Mouse (Mus musculus): ENCODE measurements at regions not wholly inside any gene's neighbourhood (a gene's known extent, or its start where the extent isn't known, plus 50 kb on each side); places are given as distances from the start of the nearest gene placed in this dataset.

- H3K9me3 ChIP-seq (replicated peaks; ENCODE audit: insufficient read depth, low read length): no peaks in the 10 kb centered on the region
- no peaks in the 10 kb centered on the region for H3K27me3 ChIP-seq (ENCODE audit: control insufficient read depth in 1 of 2, insufficient read depth in 2 of 2, low read length in 2 of 2)
- H3K4me3 ChIP-seq (ENCODE audit: control insufficient read depth in 1 of 2, insufficient read depth in 1 of 2, low read depth in 2 of 2, low read length in 2 of 2): no peak overlapping the region
- no peak overlapping the region for H3K27ac ChIP-seq (ENCODE audit: control insufficient read depth, low read depth, low read length)
- no peak overlapping the region for H3K9ac ChIP-seq (ENCODE audit: control insufficient read depth, low read depth, low read length, poor library complexity, severe bottlenecking)
- H3K36me3 ChIP-seq (ENCODE audit: control insufficient read depth in 1 of 2, insufficient read depth in 2 of 2, low read length in 2 of 2): no peaks in the 10 kb centered on the region
- no peaks in the 10 kb centered on the region for H3K4me1 ChIP-seq (ENCODE audit: control insufficient read depth in 1 of 2, insufficient read depth in 2 of 2, low read length in 2 of 2)
- TF ChIP-seq ZKSCAN1 (IDR thresholded peaks at IDR 0.05; ENCODE audit: low read depth, low read length) (no peak), NELFE (IDR thresholded peaks at IDR 0.05; ENCODE audit: low read depth, low read length) (no peak), E2F4 (IDR thresholded peaks at IDR 0.05; ENCODE audit: borderline replicate concordance, low read depth, low read length) (no peak), MAX (IDR thresholded peaks at IDR 0.05; ENCODE audit: low read length) (no peak), TCF12 (IDR thresholded peaks at IDR 0.05; ENCODE audit: low read depth, low read length) (no peak)
- DNase-seq (ENCODE audit: low read depth, low spot score): no peak
- no peaks in the 10 kb centered on the region for H3K79me2 ChIP-seq (ENCODE audit: control insufficient read depth, insufficient read depth, low read length, poor library complexity)
Measured at GRCm38 (mm10) chr5:26176064-26176463, 54.8 kb upstream of the Gm10220 start.

- H3K4me1 ChIP-seq (ENCODE audit: control insufficient read depth in 1 of 2, insufficient read depth in 2 of 2, low read length in 2 of 2): no peaks in the 10 kb centered on the region
- H3K79me2 ChIP-seq (ENCODE audit: control insufficient read depth, insufficient read depth, low read length, poor library complexity): no peaks in the 10 kb centered on the region
- H3K4me3 ChIP-seq (ENCODE audit: control insufficient read depth in 1 of 2, insufficient read depth in 1 of 2, low read depth in 2 of 2, low read length in 2 of 2): no peak overlapping the region
- H3K9ac ChIP-seq (ENCODE audit: control insufficient read depth, low read depth, low read length, poor library complexity, severe bottlenecking): no peak overlapping the region
- H3K36me3 ChIP-seq (ENCODE audit: control insufficient read depth in 1 of 2, insufficient read depth in 2 of 2, low read length in 2 of 2): no peaks in the 10 kb centered on the region
- no peaks in the 10 kb centered on the region for H3K27me3 ChIP-seq (ENCODE audit: control insufficient read depth in 1 of 2, insufficient read depth in 2 of 2, low read length in 2 of 2)
- no peak overlapping the region for H3K27ac ChIP-seq (ENCODE audit: control insufficient read depth, low read depth, low read length)
- no peaks in the 10 kb centered on the region for H3K9me3 ChIP-seq (replicated peaks; ENCODE audit: insufficient read depth, low read length)
- TF ChIP-seq JUND (IDR thresholded peaks at IDR 0.05; ENCODE audit: low read depth, low read length) (no peak), CTCF (IDR thresholded peaks at IDR 0.05 in 2 of 3, conservative IDR thresholded peaks at IDR 0.05 in 1 of 3; ENCODE audit: control insufficient read depth in 1 of 3, insufficient read depth in 1 of 3, low read depth in 2 of 3, low read length in 3 of 3, poor library complexity in 1 of 3, severe bottlenecking in 1 of 3) (no peak), UBTF (IDR thresholded peaks at IDR 0.05; ENCODE audit: borderline replicate concordance, insufficient read depth, low read depth, low read length) (no peak), MEF2A (IDR thresholded peaks at IDR 0.05; ENCODE audit: extremely low read depth, insufficient replicate concordance, low read depth, low read length, poor library complexity, severe bottlenecking) (no peak), MYB (IDR thresholded peaks at IDR 0.05; ENCODE audit: low read depth, low read length) (no peak), MAZ (IDR thresholded peaks at IDR 0.05; ENCODE audit: low read depth, low read length) (no peak), SMC3 (IDR thresholded peaks at IDR 0.05; ENCODE audit: low read depth, low read length) (no peak), BHLHE40 (IDR thresholded peaks at IDR 0.05; ENCODE audit: borderline replicate concordance, low read depth, low read length) (no peak), TBP (IDR thresholded peaks at IDR 0.05; ENCODE audit: low read depth, low read length) (no peak), NELFE (IDR thresholded peaks at IDR 0.05; ENCODE audit: low read depth, low read length) (no peak), USF1 (IDR thresholded peaks at IDR 0.05; ENCODE audit: low read depth, low read length) (no peak), CHD2 (IDR thresholded peaks at IDR 0.05; ENCODE audit: low read length) (no peak)
- DNase-seq (ENCODE audit: low read depth, low spot score): no peak
Measured at GRCm38 (mm10) chr5:26171662-26172384, 50.6 kb upstream of the Gm10220 start.

Data from MEL (cell line).